Mouse (Mus musculus): ENCODE measurements around the gene Olfr1417.

Olfr1417 gene

DNA sequence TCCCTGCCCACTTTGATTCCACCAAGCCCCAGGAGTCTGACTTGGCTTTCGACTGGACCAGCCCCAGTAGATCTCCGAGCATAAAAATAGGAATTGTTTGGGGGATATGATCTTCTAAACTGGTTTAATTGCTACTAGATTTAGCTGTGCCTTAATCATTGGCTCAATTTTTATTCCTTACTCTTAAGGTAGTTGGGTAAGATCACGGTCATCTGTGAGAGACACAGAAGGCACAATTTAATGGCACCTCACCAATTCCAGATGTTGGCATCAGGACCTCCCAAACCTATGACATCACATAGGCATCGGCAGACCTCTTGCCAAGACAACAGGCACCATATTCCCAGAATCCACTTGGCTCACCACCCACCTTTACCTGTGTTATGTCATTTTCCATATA is at the start of gene Olfr1417:
Olfr1417 (minus strand) TSS at position 101 of the 400 bp plus-strand sequence.
- in situ Hi-C loops (cut with MboI, MseI) = no loop called here

DNA sequence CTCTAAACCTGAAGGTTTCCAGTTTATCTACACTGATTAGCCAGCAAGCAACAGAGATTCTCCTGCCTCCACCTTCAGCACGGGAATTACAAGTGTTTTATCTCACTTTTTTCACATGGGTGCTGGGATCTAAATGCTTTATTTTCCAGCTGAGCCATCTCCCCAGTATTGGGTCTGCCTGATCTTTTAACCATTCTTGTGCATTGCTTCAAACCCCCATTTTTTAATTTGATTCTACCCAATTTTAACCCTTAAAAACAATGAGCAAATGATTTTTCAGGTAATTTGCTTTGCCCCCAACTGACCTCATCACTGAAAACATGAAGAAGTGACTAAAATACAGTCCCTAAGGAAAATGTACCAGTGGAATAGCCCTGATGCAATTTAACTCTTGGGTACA is 47.2 kb upstream of the Olfr1417 start, which contains the start of gene Olfr1420:
Olfr1420 (plus strand) TSS at position 301 of the 400 bp plus-strand sequence.
- in situ Hi-C loops (cut with MboI, MseI) = loop anchor here in 1 of 2 experiments (25.0 kb wide), 1 partner anchor 526 kb away; the partner anchor contains the start of gene Olfr1441

- in situ Hi-C loops (cut with MboI, MseI) = loop anchor here in 1 of 2 experiments (25.0 kb wide), 1 partner anchor 534 kb away; the partner anchor contains the start of gene Olfr1441
Observed at GRCm38 (mm10) chr19:11878404-11878803, 39.4 kb upstream of the Olfr1417 start.

DNA sequence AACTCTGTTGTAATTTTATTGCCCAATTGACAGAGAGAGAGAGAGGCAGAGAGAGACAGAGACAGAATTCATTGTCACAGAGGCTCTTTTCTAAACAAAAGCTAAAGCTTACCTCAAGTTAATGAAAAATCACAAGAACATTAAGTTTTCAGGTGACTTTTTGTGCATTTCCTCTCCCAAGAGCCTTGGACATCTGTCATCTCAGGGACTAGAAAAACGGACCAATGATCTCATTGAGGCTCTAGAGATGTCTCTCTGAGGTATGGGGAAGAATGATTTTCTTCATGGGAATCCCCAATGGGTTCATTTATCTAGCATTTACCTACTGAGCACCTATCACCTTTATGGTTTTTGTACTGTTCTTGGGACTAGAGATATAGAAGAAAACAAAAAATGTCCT is 36.0 kb upstream of the Olfr1417 start, which contains the start of gene Olfr1419:
Olfr1419 (minus strand) TSS at position 101 of the 400 bp plus-strand sequence.
- in situ Hi-C loops (cut with MboI, MseI) = loop anchor here in 1 of 2 experiments (25.0 kb wide), 1 partner anchor 537 kb away; the partner anchor contains the start of gene Olfr1441

- in situ Hi-C loops (cut with MboI, MseI) = loop anchor here in 1 of 2 experiments (10.0 kb wide), 1 partner anchor 543 kb away; no protein-coding TSS in a partner anchor
Observed at GRCm38 (mm10) chr19:11867837-11868236, 28.8 kb upstream of the Olfr1417 start.

GRCm38 (mm10) chr19:11860966-11861365 is 21.9 kb upstream of the Olfr1417 start, which contains the start of gene Olfr1418:
TSS of gene Olfr1418 (minus strand) at chr19:11861066.
- in situ Hi-C loops (cut with MboI, MseI) = loop anchor here in 1 of 2 experiments (10.0 kb wide), 1 partner anchor 536 kb away; no protein-coding TSS in a partner anchor

- in situ Hi-C loops (cut with MboI, MseI) = no loop called here
Observed at GRCm38 (mm10) chr19:11856506-11856905, 17.5 kb upstream of the Olfr1417 start.

GRCm38 (mm10) chr19:11854821-11855220 is 15.8 kb upstream of the Olfr1417 start:
- in situ Hi-C loops (cut with MboI, MseI) = no loop called here

DNA sequence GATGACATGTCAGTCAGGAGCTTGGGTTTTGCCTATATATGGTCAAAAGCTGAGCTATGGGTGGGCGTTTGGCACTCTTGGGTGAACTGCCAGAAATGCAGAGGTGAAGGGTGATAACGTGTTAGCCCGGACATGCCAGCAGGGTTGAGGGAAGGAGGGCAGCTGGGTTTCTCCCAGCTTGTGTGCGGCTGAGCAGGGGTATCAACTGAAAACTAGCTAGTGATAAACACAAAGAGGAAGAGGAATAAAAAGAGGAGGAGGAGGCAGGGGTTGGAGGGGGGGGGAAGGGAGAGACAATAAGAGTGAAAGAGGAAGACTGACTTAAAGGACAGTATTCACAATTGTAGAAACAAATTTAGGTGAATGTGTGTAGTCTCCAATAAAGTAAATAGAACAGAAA is 13.6 kb upstream of the Olfr1417 start:
- in situ Hi-C loops (cut with MboI, MseI) = no loop called here

GRCm38 (mm10) chr19:11846333-11846732 is 7.3 kb upstream of the Olfr1417 start:
- in situ Hi-C loops (cut with MboI, MseI) = no loop called here

- in situ Hi-C loops (cut with MboI, MseI) = no loop called here
Observed at GRCm38 (mm10) chr19:11823346-11824065, 15.5 kb downstream of the Olfr1417 start.

- in situ Hi-C loops (cut with MboI, MseI) = no loop called here
Observed at GRCm38 (mm10) chr19:11820211-11820610, 18.8 kb downstream of the Olfr1417 start.

DNA sequence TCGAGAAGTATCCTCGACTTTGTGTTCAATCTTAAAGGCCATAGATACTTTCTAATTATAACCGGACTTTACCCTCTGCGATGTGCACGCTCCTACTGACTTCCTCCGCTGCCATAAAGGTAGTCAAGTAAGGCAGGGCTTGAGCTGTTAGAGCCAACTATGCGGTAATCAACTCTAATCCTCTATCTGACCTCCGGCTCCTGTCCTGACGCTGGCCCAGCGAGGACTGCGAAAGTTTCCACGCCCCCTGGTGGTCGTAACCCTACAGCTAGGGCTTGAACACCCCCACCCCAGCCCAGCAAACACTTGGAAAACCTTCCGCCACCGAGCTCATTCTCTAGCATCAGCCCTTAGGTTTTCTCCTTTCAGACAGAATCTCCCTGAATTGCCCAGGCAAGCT is 19.2 kb downstream of the Olfr1417 start:
- in situ Hi-C loops (cut with MboI, MseI) = loop anchor here in 1 of 2 experiments (10.0 kb wide), 1 partner anchor 675 kb away; no protein-coding TSS in a partner anchor

DNA sequence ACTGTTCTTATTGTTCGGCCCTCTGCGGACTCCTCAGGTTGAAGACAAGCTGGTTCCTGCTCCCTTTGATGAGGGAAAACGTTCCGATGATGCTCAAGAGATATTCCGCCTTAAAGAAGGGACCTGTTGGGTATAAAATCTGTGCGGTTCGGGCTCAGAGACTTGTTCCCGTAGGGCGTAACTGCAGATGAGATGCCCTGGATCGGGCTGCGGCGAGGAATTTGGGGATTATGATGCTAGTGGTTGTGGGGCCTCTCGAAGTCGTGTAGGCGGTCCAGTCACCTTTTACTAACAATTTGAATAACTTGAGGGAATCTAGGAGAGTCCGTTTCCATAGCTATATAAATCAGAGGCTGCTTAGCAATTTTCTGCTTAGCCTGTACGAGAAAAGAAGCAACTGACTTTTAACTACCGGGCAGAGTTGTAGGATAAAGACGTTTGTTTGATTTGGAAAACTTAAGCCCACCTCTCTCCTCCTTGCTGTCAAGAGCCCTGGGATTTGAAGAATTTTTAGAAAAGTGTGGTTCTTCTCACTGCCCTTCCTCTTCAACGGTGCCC is 19.8 kb downstream of the Olfr1417 start, which contains the start of gene Stx3:
Stx3 (minus strand) TSS at position 261 of the 558 bp plus-strand sequence.
- in situ Hi-C loops (cut with MboI, MseI) = loop anchor here in 1 of 2 experiments (10.0 kb wide), 1 partner anchor 676 kb away; no protein-coding TSS in a partner anchor

GRCm38 (mm10) chr19:11818199-11819142 is 20.5 kb downstream of the Olfr1417 start:
- in situ Hi-C loops (cut with MboI, MseI) = loop anchor here in 1 of 2 experiments (10.0 kb wide), 1 partner anchor 676 kb away; no protein-coding TSS in a partner anchor

DNA sequence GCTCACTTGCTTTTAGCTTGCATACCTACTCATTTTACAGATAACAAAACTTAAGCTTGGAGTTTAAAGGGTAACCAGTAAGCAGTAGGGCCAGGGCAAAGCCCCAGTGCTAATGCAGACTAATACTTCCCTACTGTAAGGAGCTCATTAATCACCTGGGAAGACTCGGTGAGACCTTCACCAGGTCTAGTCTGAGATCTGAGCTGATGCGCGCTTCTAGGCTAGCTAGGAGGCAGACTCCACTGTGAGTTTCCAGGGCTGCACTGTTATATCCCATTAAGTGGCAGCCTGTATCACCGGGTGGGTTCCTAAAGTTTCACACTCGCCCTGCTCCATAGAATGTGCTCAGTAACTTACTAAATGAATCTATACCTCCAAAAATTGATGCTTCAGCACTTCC is 21.4 kb downstream of the Olfr1417 start:
- in situ Hi-C loops (cut with MboI, MseI) = loop anchor here in 1 of 2 experiments (10.0 kb wide), 1 partner anchor 677 kb away; no protein-coding TSS in a partner anchor

DNA sequence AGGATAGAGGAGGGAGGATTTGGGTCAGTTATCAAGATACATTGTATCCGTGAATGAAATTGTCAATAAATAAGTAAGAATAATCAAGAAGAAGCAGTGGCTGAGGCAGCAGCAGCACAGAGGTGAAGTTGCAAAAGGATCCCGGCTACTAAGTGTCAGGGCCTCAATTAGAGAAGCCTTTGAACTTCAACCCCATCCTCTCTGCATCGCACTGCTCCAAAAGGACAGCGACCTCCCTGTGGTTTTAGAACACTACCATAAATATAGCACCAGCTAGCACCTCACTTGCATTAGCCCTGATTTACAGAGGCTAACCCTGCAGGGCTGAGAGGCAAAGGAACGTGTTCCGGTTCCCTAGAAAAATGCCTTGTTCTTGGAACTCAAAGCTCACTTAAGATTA is 22.3 kb downstream of the Olfr1417 start:
- in situ Hi-C loops (cut with MboI, MseI) = loop anchor here in 1 of 2 experiments (10.0 kb wide), 1 partner anchor 678 kb away; no protein-coding TSS in a partner anchor

- in situ Hi-C loops (cut with MboI, MseI) = loop anchor here in 1 of 2 experiments (10.0 kb wide), 1 partner anchor 680 kb away; no protein-coding TSS in a partner anchor
Observed at GRCm38 (mm10) chr19:11814742-11815333, 24.2 kb downstream of the Olfr1417 start.

- in situ Hi-C loops (cut with MboI, MseI) = loop anchor here in 1 of 2 experiments (10.0 kb wide), 1 partner anchor 681 kb away; no protein-coding TSS in a partner anchor
Observed at GRCm38 (mm10) chr19:11813649-11814048, 25.4 kb downstream of the Olfr1417 start.

DNA sequence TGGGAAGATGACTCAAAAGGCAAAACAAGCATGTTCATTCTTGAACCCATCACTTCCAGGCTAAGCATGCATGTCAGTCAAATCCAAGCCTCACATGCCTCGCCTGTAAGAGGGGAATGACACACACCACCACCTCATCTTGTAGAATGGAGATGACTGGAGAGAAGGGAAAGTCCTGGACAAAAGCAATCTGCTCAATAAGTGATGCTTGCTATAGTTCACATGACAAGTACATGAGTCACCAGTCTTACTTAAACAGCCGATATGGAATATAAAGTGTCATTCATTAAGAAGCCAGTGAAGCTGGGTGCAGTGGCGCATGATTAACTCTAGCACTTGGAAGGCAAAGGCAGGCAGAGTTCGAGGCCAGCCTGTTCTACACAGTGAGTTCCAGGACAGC is 25.9 kb downstream of the Olfr1417 start:
- in situ Hi-C loops (cut with MboI, MseI) = loop anchor here in 1 of 2 experiments (10.0 kb wide), 1 partner anchor 682 kb away; no protein-coding TSS in a partner anchor

All from T-helper 17 cell (primary cell).